Mouse (Mus musculus) intestine, embryonic 14.5 days (tissue): Measurements from ENCODE around the gene Vegfb. TPM values are rescaled to one million over a fixed set of nuclear protein-coding genes. Genes with fewer than 3 reads are reported as not detected.

ENCODE experiments used
- ATAC-seq: fragments of 200-750 bp; cut with Nextera tagmentation; replicated peaks from 2 replicates; pipeline ENCODE4 v1.8.0; 2017; ENCODE audit warnings: low read depth, moderate number of reproducible peaks, moderate TSS enrichment, moderate library complexity; ENCODE audit not compliant: low FRiP score, low TSS enrichment
- DNase-seq: peaks from one replicate; pipeline ENCODE4 v3.0.0-alpha.2; 2018; ENCODE audit warnings: low spot score
- H3K27ac ChIP-seq: fragments of 300-500 bp; sonication (generic); 2 replicates; pipeline ENCODE4 v1.5.1; 2014; ENCODE audit warnings: low read depth, mild to moderate bottlenecking, control low read depth
- H3K27me3 ChIP-seq: fragments of 300-500 bp; sonication (generic); replicated peaks from 2 replicates; pipeline ENCODE4 v1.6.1; 2014; ENCODE audit warnings: low read length, control low read depth; ENCODE audit not compliant: control insufficient read depth, insufficient read depth
- H3K36me3 ChIP-seq: fragments of 300-500 bp; sonication (generic); 2 replicates; pipeline ENCODE4 v1.6.1; 2014; ENCODE audit warnings: low read length, control low read depth; ENCODE audit not compliant: control insufficient read depth, insufficient read depth
- H3K4me1 ChIP-seq: fragments of 300-500 bp; sonication (generic); replicated peaks from 2 replicates; pipeline ENCODE4 v1.6.1; 2014; ENCODE audit warnings: low read length, control low read depth, mixed read lengths; ENCODE audit not compliant: control insufficient read depth, insufficient read depth
- H3K4me2 ChIP-seq: fragments of 300-500 bp; sonication (generic); 2 replicates; pipeline ENCODE4 v1.6.1; 2014; ENCODE audit warnings: low read length
- H3K4me3 ChIP-seq: fragments of 300-500 bp; sonication (generic); 2 replicates; pipeline ENCODE4 v1.5.1; 2014; ENCODE audit warnings: low read depth, low read length, control low read depth, mixed read lengths
- H3K9ac ChIP-seq: fragments of 300-500 bp; sonication (generic); 2 replicates; pipeline ENCODE4 v1.6.1; 2014; ENCODE audit warnings: mild to moderate bottlenecking, low read length
- H3K9me3 ChIP-seq: fragments of 300-500 bp; sonication (generic); 2 replicates; pipeline ENCODE4 v1.6.1; 2016; ENCODE audit warnings: low read length, control low read depth; ENCODE audit not compliant: control insufficient read depth
- WGBS: fragments of 180-500 bp; shearing (Covaris S2); extraction: QIAGEN DNeasy Blood & Tissue Kit; methylation state at CpG from one replicate; pipeline ENCODE4 v1.1.7; 2014; 5-methylcytosine and 5-hydroxymethylcytosine counted together
- polyA plus RNA-seq: library from polyadenylated mRNA; unstranded; fragments of >200 nt; fragmentation: Nextera tagmentation; extraction: Ambion mirVana; gene quantifications from 2 replicates; pipeline ENCODE4 v1.2.1, GENCODE M21; 2014

Vegfb gene
- polyA plus RNA-seq, 1 experiment from 2014 or later = 50.5 TPM

DNA sequence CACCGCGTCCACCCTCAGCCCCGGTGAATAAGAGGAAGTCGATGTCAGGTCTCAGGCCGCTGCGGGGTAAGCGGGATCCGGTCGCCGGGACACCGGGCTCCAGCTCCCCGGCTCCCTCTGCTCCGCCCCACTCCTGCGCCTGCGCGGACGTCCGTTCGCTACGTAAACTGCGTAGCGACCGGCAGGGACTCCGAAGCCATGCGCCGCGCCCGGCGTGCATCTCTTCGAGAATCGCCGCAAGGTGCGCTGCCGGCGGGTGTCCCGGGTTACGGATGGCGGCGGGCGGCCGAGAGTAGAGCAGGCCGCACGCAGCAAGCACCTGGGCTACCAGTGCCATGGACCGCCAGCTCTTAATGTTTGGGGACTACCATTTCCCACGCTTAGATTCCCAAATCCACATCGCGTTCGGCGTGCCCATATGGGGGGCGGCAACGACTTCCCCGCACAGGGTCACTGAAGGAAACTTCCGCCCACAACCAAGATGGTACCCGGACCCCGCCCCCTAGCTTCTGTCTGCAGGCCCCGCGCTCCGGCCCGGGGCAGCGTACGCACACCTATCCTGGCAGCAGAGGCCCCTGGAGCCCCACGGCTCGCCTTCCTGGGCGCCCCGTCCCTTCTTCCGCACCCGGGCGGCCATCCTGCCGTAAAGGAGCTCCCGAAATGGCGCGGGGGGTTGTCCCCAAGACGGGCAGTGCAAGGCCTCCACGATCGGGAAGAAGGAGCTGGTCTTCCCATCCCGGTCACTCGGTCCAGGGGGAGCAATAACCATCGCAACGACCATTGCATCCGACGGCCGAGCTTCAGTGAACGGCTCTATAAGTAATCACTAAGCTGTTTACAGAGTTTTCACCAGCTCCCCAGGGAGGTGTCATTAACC lies 45.8 kb downstream of the Vegfb start, which contains the start of gene Bad:
Gene Bad (plus strand): TSS at position 490 of the 877 bp plus-strand sequence.
- Histone ChIP-seq H3K9me3 (no peaks in the 10 kb centered on the region), H3K36me3 (peaks cover 3% of the 10 kb centered on the region; the same call in 1 of the 2 replicates), H3K4me3 (peak within 1 kb of the TSS; percentile 77), H3K4me1 (peaks cover 12% of the 10 kb centered on the region), H3K4me2 (peak within 1 kb of the TSS; percentile 99), H3K9ac (peak within 1 kb of the TSS; percentile 71), H3K27me3 (no peaks in the 10 kb centered on the region), H3K27ac (peak within 1 kb of the TSS; percentile 96)
- WGBS = under 1% methylated on average over 83 of the region's 83 CpGs
- DNase-seq (peak; percentile 99), ATAC-seq (peak; percentile 82)

DNA sequence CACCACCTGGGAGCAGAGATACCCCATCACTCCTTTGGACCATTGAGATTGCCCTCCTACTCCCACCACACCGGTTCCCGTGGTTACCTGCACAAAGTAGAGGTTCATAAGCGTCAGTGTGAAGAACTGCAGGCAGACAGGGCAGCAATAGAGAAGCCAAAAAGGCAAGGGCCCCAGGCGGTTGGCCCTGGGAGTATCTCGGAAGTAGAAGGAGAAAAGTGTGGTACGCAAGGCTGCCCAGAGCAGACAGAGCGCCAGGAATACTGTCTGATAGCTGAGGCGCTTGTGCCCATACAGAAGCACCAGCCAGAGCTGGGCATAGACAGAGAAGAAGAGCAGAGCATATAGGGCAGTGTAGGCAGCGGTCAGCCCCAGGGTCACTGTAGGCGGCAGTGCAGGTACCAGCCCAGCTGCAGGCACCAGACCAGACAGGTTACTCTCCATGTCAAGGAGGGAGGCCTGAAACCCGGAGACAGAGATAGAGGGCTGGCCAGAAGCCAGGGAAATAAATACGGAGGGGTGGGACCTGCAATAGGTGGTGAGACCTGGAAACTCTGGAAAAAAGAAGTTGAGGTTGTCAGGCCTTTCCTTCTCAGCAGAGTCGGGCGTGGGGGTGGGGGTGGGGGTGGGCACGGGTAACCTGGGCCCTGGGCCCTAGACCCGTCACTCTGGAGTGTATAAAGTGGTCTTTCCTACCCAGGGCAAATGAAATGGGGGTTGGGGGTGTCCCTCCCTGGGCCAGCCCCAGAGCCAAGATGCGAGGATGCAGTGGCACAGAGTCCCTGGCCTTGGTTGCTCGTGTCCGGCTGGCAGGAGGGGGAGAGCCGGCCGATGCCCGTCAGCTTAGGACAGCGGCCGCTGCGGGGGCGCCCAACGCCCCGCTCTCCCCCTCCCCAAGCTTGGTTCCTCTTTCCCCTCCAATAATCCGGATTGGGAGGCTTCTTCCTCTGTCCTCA lies 46.8 kb downstream of the Vegfb start:
- ATAC-seq = no peak
- DNase-seq = no peak
- H3K4me2 ChIP-seq = peak overlapping the region; percentile 99
- 22% methylated on average over 26 of the region's 29 CpGs for WGBS
- peaks cover 12% of the 10 kb centered on the region for H3K4me1 ChIP-seq
- H3K9ac ChIP-seq = peak overlapping the region; percentile 71
- no peak overlapping the region for H3K27ac ChIP-seq
- H3K27me3 ChIP-seq = peaks cover 7% of the 10 kb centered on the region
- no peaks in the 10 kb centered on the region for H3K9me3 ChIP-seq
- H3K36me3 ChIP-seq = peaks cover 3% of the 10 kb centered on the region; the same call in 1 of the 2 replicates
- peak overlapping the region; percentile 77 for H3K4me3 ChIP-seq

DNA sequence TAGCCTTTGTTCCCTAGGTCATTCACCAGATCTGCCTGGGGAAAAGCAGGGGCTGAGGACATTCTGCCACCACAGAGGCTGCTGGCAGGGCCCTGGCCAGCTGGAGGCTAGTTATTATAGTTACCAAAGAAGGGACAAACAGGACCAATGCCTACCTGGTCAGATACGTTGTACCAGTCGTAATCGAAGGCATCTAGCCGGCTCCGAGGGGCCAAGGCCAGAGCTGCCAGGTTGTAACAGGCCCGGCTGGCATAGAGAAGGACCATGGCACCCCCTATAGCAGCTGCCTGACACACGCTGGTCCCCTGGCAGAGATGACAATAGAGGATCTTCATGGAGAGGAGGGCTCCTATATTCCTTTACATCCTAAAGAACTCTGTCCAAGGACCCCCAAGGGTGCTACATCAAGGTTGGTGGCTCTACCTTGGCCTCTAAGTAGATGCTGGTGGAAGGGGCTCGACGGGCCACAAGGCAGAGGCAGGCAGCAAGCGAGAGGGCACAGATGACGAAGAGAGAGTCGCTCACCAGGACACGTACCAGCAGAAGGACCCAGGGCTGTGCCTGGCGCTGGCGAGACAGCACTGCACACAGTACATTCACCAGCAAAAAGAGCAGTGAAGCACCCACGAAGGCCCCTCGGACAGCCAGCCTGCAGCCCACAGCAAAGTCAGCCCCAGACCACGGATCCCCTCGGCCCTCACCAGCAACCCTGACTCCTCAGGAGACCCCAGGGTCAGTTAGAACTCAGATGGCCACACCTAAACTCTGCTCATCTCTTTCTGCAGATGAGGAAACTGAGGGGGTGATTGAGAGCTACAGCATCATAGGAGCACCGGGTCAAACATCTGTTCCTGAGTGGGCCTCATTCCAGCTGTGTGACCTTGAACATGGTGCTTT lies 48.1 kb downstream of the Vegfb start:
- no peak for ATAC-seq

DNA sequence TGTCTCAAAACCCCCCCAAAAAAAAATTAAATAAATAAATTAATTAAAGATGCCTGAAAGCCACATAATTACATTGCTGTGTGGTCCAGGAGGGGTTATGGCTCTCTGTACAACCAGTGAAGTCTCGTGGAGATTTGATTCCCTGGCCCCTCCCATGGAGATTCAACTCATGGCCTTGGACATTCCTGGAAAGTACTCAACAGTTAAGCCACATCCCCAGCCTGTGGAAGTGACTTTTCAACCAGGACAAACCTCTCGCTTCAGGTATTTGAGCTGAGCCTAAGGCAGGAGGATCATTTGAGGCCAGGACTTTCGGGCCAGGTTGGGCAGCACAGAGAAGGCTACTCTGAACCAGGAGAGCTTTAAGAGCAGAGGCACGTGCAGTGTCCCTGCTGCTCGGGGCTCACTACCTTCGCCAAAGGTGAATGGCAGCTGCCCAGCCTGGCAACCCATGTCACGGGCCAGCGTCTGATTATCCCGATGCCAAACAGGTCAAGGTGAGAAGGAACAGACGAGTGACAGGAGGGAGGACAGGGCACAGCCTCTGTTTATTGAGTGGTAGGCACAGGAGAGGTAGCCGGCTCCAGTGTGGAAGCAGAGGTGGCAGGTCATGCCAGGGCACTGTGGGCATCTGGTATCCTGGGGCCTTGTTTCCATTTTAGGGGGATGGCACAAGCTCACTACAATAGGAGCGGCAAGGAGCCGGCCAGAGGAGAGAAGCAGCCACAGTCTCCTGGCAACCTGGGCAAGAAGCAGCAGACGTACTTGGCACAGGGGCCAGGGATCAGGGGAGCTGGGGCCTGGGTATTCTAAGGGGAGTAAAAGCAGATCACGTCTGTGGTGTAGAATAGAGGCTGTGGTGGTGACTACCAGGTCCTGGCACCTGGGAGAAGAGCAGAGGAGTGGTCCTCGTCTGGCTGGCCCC lies 49.6 kb downstream of the Vegfb start:
- Histone ChIP-seq H3K4me2 (no peak overlapping the region), H3K4me3 (no peak overlapping the region), H3K9ac (no peak overlapping the region), H3K4me1 (peaks cover 15% of the 10 kb centered on the region), H3K27ac (no peak overlapping the region), H3K36me3 (no peaks in the 10 kb centered on the region), H3K27me3 (peaks cover 35% of the 10 kb centered on the region), H3K9me3 (no peaks in the 10 kb centered on the region)
- DNase-seq (no peak), ATAC-seq (no peak)
- 75% methylated on average over 16 of the region's 16 CpGs for WGBS

More for the DNA sequence above, 48.1 kb downstream of the Vegfb start:
- Histone ChIP-seq H3K9me3 (no peaks in the 10 kb centered on the region), H3K27ac (no peak overlapping the region), H3K36me3 (peaks cover 3% of the 10 kb centered on the region; the same call in 1 of the 2 replicates), H3K4me2 (no peak overlapping the region), H3K27me3 (peaks cover 19% of the 10 kb centered on the region), H3K4me1 (peaks cover 12% of the 10 kb centered on the region), H3K9ac (no peak overlapping the region), H3K4me3 (no peak overlapping the region)
- DNase-seq = no peak
- 89% methylated on average over 20 of the region's 20 CpGs for WGBS

DNA sequence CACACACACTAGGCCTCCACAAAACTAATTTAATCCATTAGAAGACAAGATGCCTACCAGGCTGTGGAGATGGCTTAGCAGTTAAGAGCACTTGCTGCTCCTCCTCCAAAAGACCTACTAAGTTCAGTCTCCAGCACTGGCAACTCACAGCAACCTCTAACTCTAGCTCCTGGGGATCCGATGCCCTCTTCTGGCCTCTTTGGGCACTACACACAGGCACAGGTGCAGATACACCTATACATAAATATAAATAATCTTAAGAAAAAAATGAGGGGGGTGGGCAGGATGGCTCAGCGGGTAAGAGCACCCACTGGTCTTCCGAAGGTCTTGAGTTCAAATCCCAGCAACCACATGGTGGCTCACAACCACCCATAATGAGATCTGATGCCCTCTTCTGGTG lies 51.2 kb downstream of the Vegfb start:
- no peak overlapping the region for H3K27ac ChIP-seq
- H3K4me3 ChIP-seq = no peak overlapping the region
- ATAC-seq = no peak
- peaks cover 12% of the 10 kb centered on the region for H3K4me1 ChIP-seq
- H3K9me3 ChIP-seq = no peaks in the 10 kb centered on the region
- peaks cover 50% of the 10 kb centered on the region for H3K27me3 ChIP-seq
- H3K4me2 ChIP-seq = no peak overlapping the region
- no peak for DNase-seq
- WGBS = 23% methylated on average over 3 of the region's 3 CpGs
- no peaks in the 10 kb centered on the region for H3K36me3 ChIP-seq
- H3K9ac ChIP-seq = no peak overlapping the region

DNA sequence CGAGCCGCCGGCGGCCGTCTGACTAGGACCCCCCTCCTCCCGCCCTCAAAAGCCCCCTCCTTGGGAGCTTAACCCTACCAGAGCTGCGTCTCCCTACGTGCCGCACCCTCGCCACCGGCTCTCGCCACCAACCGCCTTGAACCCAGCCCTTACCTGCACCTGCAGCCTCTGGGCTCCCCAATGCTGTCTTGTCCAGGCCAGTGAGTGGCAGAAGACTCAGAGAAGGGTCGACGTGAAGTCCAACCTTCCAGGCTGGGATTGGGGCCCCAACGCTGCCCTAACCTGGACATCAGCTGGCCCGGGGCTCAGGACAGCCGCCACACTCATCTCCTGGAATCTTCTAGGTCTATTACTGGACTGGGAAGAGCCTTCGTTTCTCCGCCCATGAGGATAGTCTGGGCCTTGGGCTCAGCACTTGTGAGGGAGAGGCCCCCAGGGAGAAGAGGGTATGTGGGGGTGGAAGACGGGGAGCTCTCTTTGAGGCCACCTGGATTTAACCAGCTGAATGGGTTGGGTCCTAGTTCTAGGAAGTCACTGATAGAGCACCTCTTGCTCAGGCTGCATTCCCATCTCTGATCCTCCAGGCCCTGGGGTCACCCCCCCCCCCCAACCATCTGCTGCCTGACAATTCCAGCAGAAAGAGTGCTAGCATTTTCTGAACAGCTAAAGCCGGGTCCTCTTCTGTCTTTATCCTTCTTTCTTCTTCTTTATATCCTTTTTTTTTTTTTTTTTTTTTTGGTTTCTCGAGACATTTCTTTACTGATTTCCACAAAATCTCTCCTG lies 53.1 kb downstream of the Vegfb start, which contains the start of gene Kcnk4:
Gene Kcnk4 (minus strand): TSS at position 321 of the 783 bp plus-strand sequence.
- Histone ChIP-seq H3K9ac (0 out of 2 replicates have a peak within 1 kb of the TSS, but pooled peaks have one; percentile 37), H3K27ac (no peak within 1 kb of the TSS), H3K4me3 (peak within 1 kb of the TSS; percentile 36), H3K9me3 (no peaks in the 10 kb centered on the region), H3K4me1 (peaks cover 6% of the 10 kb centered on the region), H3K36me3 (no peaks in the 10 kb centered on the region), H3K27me3 (peaks cover 64% of the 10 kb centered on the region), H3K4me2 (peak within 1 kb of the TSS; percentile 75)
- ATAC-seq = no peak
- 12% methylated on average over 23 of the region's 23 CpGs for WGBS
- DNase-seq = no peak
